ENCODE assay signal across 17 mouse cellular contexts in the genomic region with DNA sequence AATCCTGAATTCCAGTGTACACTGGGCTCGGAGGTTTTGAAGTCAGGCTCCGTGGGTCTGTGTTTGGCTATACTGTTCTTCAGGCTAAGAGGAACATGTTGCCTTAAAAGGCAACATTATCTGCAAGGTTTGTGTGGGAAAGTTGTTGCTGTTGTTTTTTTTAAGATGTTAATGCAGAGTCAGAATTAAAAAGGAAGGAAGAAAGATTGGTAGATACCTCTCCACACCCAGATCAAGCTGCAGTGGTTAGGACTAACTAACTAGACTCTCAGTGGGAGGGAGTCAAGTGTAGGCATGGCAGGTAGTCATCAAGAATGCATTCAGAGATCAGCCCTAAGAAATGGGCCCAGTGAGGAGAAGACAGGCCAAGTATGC. TPM values are rescaled to one million over a fixed set of nuclear protein-coding genes. Genes with fewer than 3 reads are reported as not detected.
A peak's percentile ranks its signal among the peaks of the same experiment; 100 is the strongest.
DNase-seq lines count a peak whose midpoint lies in the region; ATAC-seq and TF ChIP-seq lines count a peak whose summit lies in the region.
"Had no signal": no experiment of that assay in that cellular context is flagged by ENCODE, and none has a peak within 500 bp of the region (broad histone marks: within the 10 kb centered on the region; RNA-seq: fewer than 3 reads in every experiment).

No protein-coding gene starts in this region.

- TF ChIP-seq POLR2A in spleen, adult 2 months (IDR thresholded peaks at IDR 0.05; ENCODE audit: low read depth, low read length) = no peak

- intact Hi-C loops in heart, postnatal 10 days (cut with DNase I) = no loop called here

- peak overlapping the region; percentile 20 for H3K4me2 ChIP-seq in heart, embryonic 13.5 days
- H3K4me2 ChIP-seq in liver, embryonic 13.5 days = peak overlapping the region; percentile 25
- no peak overlapping the region for H3K4me2 ChIP-seq in hindbrain, postnatal 0 days (ENCODE audit: low read depth, low read length)
- H3K4me2 ChIP-seq: neural tube, embryonic 13.5 days had no signal

- no peak for TF ChIP-seq CTCF in spleen, adult 2 months (IDR thresholded peaks at IDR 0.05; ENCODE audit: extremely low read depth, insufficient read depth, insufficient read length, insufficient replicate concordance)
- no peak for TF ChIP-seq CTCF in hindbrain, postnatal 0 days (IDR thresholded peaks at IDR 0.05; ENCODE audit: low read depth)

- H3K27me3 ChIP-seq in heart, embryonic 13.5 days (replicated peaks) = no peaks in the 10 kb centered on the region
- H3K27me3 ChIP-seq in spleen, adult 2 months (ENCODE audit: control insufficient read depth, insufficient read depth, low read length) = no peaks in the 10 kb centered on the region
- no peaks in the 10 kb centered on the region for H3K27me3 ChIP-seq in liver, embryonic 13.5 days
- no peaks in the 10 kb centered on the region for H3K27me3 ChIP-seq in hindbrain, postnatal 0 days (ENCODE audit: insufficient read depth, low read length)
- H3K27me3 ChIP-seq: neural tube, embryonic 13.5 days had no signal

- peak overlapping the region; percentile 33; the same call in 1 of the 2 replicates for H3K9ac ChIP-seq in heart, embryonic 13.5 days
- peak overlapping the region; percentile 17; the same call in 1 of the 2 replicates for H3K9ac ChIP-seq in liver, embryonic 13.5 days
- H3K9ac ChIP-seq in hindbrain, postnatal 0 days (replicated peaks; ENCODE audit: low read length) = no peak overlapping the region
- H3K9ac ChIP-seq: neural tube, embryonic 13.5 days had no signal

- 34% methylated on average over 2 of the region's 2 CpGs for WGBS in heart, embryonic 13.5 days
- 28% methylated on average over 2 of the region's 2 CpGs for WGBS in spleen, adult 2 months
- 29% methylated on average over 2 of the region's 2 CpGs for WGBS in liver, embryonic 13.5 days (ENCODE audit: insufficient replicate concordance)
- 75% methylated on average over 2 of the region's 2 CpGs for WGBS in hindbrain, postnatal 0 days

- no peak overlapping the region for H3K4me3 ChIP-seq in heart, embryonic 13.5 days
- H3K4me3 ChIP-seq in spleen, adult 2 months (ENCODE audit: extremely low read depth, insufficient read depth, insufficient read length) = no peak overlapping the region
- no peak overlapping the region for H3K4me3 ChIP-seq in liver, embryonic 13.5 days (replicated peaks)
- no peak overlapping the region for H3K4me3 ChIP-seq in hindbrain, postnatal 0 days (ENCODE audit: low read length)
- H3K4me3 ChIP-seq: erythroblast, embryonic 14.5 days; neural tube, embryonic 13.5 days had no signal

- no peaks in the 10 kb centered on the region for H3K9me3 ChIP-seq in heart, embryonic 13.5 days
- H3K9me3 ChIP-seq in liver, embryonic 13.5 days (replicated peaks) = no peaks in the 10 kb centered on the region
- no peaks in the 10 kb centered on the region for H3K9me3 ChIP-seq in hindbrain, postnatal 0 days (ENCODE audit: low read length)
- H3K9me3 ChIP-seq: neural tube, embryonic 13.5 days had no signal

- H3K27ac ChIP-seq in heart, embryonic 13.5 days (replicated peaks) = no peak overlapping the region
- H3K27ac ChIP-seq in spleen, adult 2 months (ENCODE audit: insufficient read depth, low read length) = peak overlapping the region; percentile 41; the same call in 1 of the 2 replicates
- peak overlapping the region; percentile 63 for H3K27ac ChIP-seq in liver, embryonic 13.5 days
- no peak overlapping the region for H3K27ac ChIP-seq in hindbrain, postnatal 0 days
- H3K27ac ChIP-seq: macrophage; neural tube, embryonic 13.5 days had no signal

- 0 out of 2 replicates have a peak, but pooled peaks cover 3% of the 10 kb centered on the region for H3K36me3 ChIP-seq in heart, embryonic 13.5 days
- H3K36me3 ChIP-seq in spleen, adult 2 months (ENCODE audit: control insufficient read depth, insufficient read depth, low read length) = no peaks in the 10 kb centered on the region; the same call in 1 of the 2 replicates
- H3K36me3 ChIP-seq in liver, embryonic 13.5 days = peaks cover 6% of the 10 kb centered on the region; the same call in 1 of the 2 replicates
- H3K36me3 ChIP-seq in hindbrain, postnatal 0 days (ENCODE audit: insufficient read depth, low read length) = no peaks in the 10 kb centered on the region
- H3K36me3 ChIP-seq: neural tube, embryonic 13.5 days had no signal

- ATAC-seq in heart, embryonic 13.5 days (ENCODE audit: extremely low read depth, insufficient number of reproducible peaks, low FRiP score, low TSS enrichment) = no peak
- no peak for ATAC-seq in liver, embryonic 13.5 days (ENCODE audit: low read depth)
- no peak for ATAC-seq in hindbrain, postnatal 0 days
- ATAC-seq: forebrain, embryonic 16.5 days; intestine, postnatal 0 days had no signal

- DNase-seq in heart, postnatal 10 days = no peak
- DNase-seq in spleen, adult 2 months (ENCODE audit: low read depth in 1 of 2, low spot score in 2 of 2) = no peak
- DNase-seq in spleen, postnatal 4 days (ENCODE audit: low spot score in 2 of 2) = no peak
- no peak for DNase-seq in liver, embryonic 13.5 days
- DNase-seq in hindbrain, postnatal 0 days (ENCODE audit: low spot score) = no peak
- DNase-seq in gastrocnemius, adult 8-10 months (ENCODE audit: low spot score in 2 of 2) = no peak
- DNase-seq in layer of hippocampus, adult 18-20 months (ENCODE audit: low spot score in 2 of 2) = no peak
- DNase-seq: cerebellum, adult 11-12 months; kidney, postnatal 4 days; lung, adult 18-20 months; thymus, adult 18-20 months had no signal

- H3K4me1 ChIP-seq in heart, embryonic 13.5 days = peaks cover 26% of the 10 kb centered on the region
- H3K4me1 ChIP-seq in spleen, adult 2 months (ENCODE audit: control insufficient read depth, insufficient read depth, insufficient read length) = peaks cover 9% of the 10 kb centered on the region; the same call in 1 of the 2 replicates
- peaks cover 87% of the 10 kb centered on the region for H3K4me1 ChIP-seq in liver, embryonic 13.5 days (replicated peaks)
- H3K4me1 ChIP-seq in hindbrain, postnatal 0 days (ENCODE audit: insufficient read depth, low read length) = no peaks in the 10 kb centered on the region
- H3K4me1 ChIP-seq: neural tube, embryonic 13.5 days had no signal

RNA-seq across cellular contexts. Expression of a gene that starts 24.9 kb away (rescaled TPM):
- 14.1 and 17.6 TPM in 2 replicates for polyA plus RNA-seq in heart, embryonic 13.5 days (2015; fragmentation: Nextera tagmentation; extraction: Ambion mirVana)
- 10 to 100 TPM; 10.1 to 14.9 TPM for total RNA-seq in heart, postnatal 10 days (2021)
- polyA plus RNA-seq in spleen, adult 2 months (2012; rRNA removed) = 31.3 and 33.4 TPM in 2 replicates
- polyA plus RNA-seq in liver, embryonic 13.5 days (2015; fragmentation: Nextera tagmentation; extraction: Ambion mirVana) = 43.2 and 49.7 TPM in 2 replicates
- total RNA-seq in hindbrain, postnatal 0 days (2014; rRNA removed) = 15.9 and 16.0 TPM in 2 replicates
- polyA plus RNA-seq in hindbrain, postnatal 0 days (2015; fragmentation: Nextera tagmentation; extraction: Ambion mirVana) = 14.9 and 15.4 TPM in 2 replicates
- 10 to 100 TPM in 1 of 4 experiments, 1 to 10 TPM in 3; 6.0 to 10.8 (median 6.3) TPM for total RNA-seq in gastrocnemius, adult 8-10 months (2022)
- total RNA-seq in layer of hippocampus, adult 18-20 months (2021) = 10 to 100 TPM; 42.9 to 47.1 TPM

RNA-seq across cellular contexts. Expression of a gene that starts 35.4 kb away (rescaled TPM):
- 10.3 and 10.4 TPM in 2 replicates for polyA plus RNA-seq in heart, embryonic 13.5 days (2015; fragmentation: Nextera tagmentation; extraction: Ambion mirVana)
- total RNA-seq in heart, postnatal 10 days (2021) = 10 to 100 TPM; 17.4 to 17.6 TPM
- 5.5 and 5.9 TPM in 2 replicates for polyA plus RNA-seq in spleen, adult 2 months (2012; rRNA removed)
- 14.4 and 15.5 TPM in 2 replicates for polyA plus RNA-seq in liver, embryonic 13.5 days (2015; fragmentation: Nextera tagmentation; extraction: Ambion mirVana)
- 7.7 and 17.3 TPM in 2 replicates for total RNA-seq in hindbrain, postnatal 0 days (2014; rRNA removed)
- polyA plus RNA-seq in hindbrain, postnatal 0 days (2015; fragmentation: Nextera tagmentation; extraction: Ambion mirVana) = 23.4 and 24.7 TPM in 2 replicates
- 10 to 100 TPM; 12.9 to 16.0 (median 15.0) TPM for total RNA-seq in gastrocnemius, adult 8-10 months (2022)
- total RNA-seq in layer of hippocampus, adult 18-20 months (2021) = 10 to 100 TPM; 26.0 to 29.3 TPM

RNA-seq across cellular contexts. Expression of a gene that starts 52.0 kb away (rescaled TPM):
- polyA plus RNA-seq in heart, embryonic 13.5 days (2015; fragmentation: Nextera tagmentation; extraction: Ambion mirVana) = 92.4 and 96.2 TPM in 2 replicates
- 10 to 100 TPM; 26.2 to 32.5 TPM for total RNA-seq in heart, postnatal 10 days (2021)
- 8.6 and 8.8 TPM in 2 replicates for polyA plus RNA-seq in spleen, adult 2 months (2012; rRNA removed)
- polyA plus RNA-seq in liver, embryonic 13.5 days (2015; fragmentation: Nextera tagmentation; extraction: Ambion mirVana) = 91.3 and 101 TPM in 2 replicates
- total RNA-seq in hindbrain, postnatal 0 days (2014; rRNA removed) = 18.7 and 33.0 TPM in 2 replicates
- 79.7 and 87.9 TPM in 2 replicates for polyA plus RNA-seq in hindbrain, postnatal 0 days (2015; fragmentation: Nextera tagmentation; extraction: Ambion mirVana)
- 10 to 100 TPM in 2 of 4 experiments, 1 to 10 TPM in 2; 9.5 to 12.8 (median 10.2) TPM for total RNA-seq in gastrocnemius, adult 8-10 months (2022)
- 10 to 100 TPM; 35.0 TPM for total RNA-seq in layer of hippocampus, adult 18-20 months (2021)

Comparison
In these comparisons a context has a peak if more than half of its experiments do, and no peak if none do; other contexts are left out.
1. H3K27ac ChIP-seq: peak in spleen, adult 2 months (single experiment) and liver, embryonic 13.5 days (single experiment); none in heart, embryonic 13.5 days (single experiment) and hindbrain, postnatal 0 days (single experiment).